Mouse (Mus musculus): ENCODE data around the gene B430306N03Rik. TPM values are rescaled to one million over a fixed set of nuclear protein-coding genes. Genes with fewer than 3 reads are reported as not detected.

The B430306N03Rik gene
- polyA plus RNA-seq, 1 experiment from 2014 or later, result not detected

DNA sequence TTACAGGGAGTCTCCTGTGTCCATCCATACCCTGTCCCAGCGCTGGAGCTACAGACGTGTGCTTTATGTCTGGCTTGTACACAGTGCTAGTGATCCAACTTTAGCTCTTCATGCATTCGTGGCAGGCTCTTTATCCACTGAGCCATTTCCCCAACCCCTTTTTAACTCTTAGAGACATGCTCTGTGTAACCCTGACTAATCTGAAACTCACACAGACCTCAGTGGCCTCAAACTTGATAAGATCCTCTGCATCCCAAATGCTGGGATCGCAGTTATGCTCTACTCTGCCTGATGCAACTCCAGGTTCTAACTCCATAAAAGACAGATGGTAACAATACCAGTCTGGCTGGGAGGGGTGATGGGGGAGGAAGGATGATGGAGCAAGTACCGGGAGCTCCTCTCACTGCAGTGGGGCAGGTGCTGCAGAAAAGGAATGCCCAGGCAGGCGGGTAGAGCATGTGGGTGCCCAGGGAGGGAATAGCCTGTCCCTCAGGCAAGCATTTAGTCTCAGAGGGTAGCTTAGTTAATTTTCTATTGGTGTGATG, 47.6 kb downstream of the B430306N03Rik start:
- 59% methylated on average over 6 of the region's 6 CpGs for WGBS
- H3K27me3 ChIP-seq (replicated peaks; ENCODE audit: control insufficient read depth, insufficient read depth, low read length), result no peaks in the 10 kb centered on the region
- H3K4me3 ChIP-seq (replicated peaks; ENCODE audit: low read length), result no peak overlapping the region
- H3K4me1 ChIP-seq (replicated peaks; ENCODE audit: control insufficient read depth, insufficient read depth, low read length), result peaks cover 12% of the 10 kb centered on the region
- H3K9me3 ChIP-seq (ENCODE audit: control insufficient read depth, low read length), result no peaks in the 10 kb centered on the region
- H3K27ac ChIP-seq (ENCODE audit: low read length), result no peak overlapping the region
- H3K9ac ChIP-seq (replicated peaks; ENCODE audit: low read depth, low read length), result no peak overlapping the region
- no peak for ATAC-seq
- no peaks in the 10 kb centered on the region for H3K36me3 ChIP-seq (ENCODE audit: control insufficient read depth, insufficient read depth)
- no peak overlapping the region for H3K4me2 ChIP-seq (ENCODE audit: low read length)

DNA sequence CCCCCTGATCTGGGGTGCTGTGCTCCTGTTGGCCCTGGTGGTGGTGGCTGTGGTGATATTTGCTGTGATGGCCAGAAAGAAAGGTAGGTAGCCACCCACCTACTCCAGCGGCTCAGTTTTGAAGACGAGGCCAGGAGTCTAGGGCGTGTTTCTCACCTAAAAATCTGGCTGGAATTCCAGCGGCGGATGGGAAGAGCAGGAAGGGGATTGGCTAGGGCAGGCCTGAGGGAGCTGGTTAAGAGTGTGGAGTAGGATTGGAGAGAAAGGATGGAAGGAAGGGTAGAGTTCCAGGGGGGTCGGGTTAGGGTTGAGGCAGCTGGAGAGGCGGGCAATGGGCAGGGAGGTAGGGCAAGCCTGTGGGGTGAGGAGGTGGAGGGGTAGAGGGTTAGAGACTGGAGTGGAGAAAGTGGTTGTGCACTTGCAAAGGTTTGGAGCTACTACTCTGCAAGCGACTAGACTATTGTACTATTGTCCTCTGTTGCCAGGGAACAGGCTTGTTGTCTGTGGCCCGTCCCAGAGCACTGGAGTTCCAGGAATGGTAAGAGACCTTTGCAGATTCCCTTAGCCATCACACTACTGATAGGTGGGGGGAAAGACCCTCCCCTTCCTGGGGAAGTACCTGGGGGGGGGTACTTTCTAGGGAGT, 49.7 kb downstream of the B430306N03Rik start:
- peaks cover 12% of the 10 kb centered on the region for H3K4me1 ChIP-seq (replicated peaks; ENCODE audit: control insufficient read depth, insufficient read depth, low read length)
- H3K27me3 ChIP-seq (replicated peaks; ENCODE audit: control insufficient read depth, insufficient read depth, low read length), result no peaks in the 10 kb centered on the region
- no peak overlapping the region for H3K4me2 ChIP-seq (ENCODE audit: low read length)
- H3K9ac ChIP-seq (replicated peaks; ENCODE audit: low read depth, low read length), result no peak overlapping the region
- WGBS, result 67% methylated on average over 9 of the region's 9 CpGs
- no peak for ATAC-seq
- H3K27ac ChIP-seq (ENCODE audit: low read length), result no peak overlapping the region
- H3K4me3 ChIP-seq (replicated peaks; ENCODE audit: low read length), result no peak overlapping the region
- H3K36me3 ChIP-seq (ENCODE audit: control insufficient read depth, insufficient read depth), result no peaks in the 10 kb centered on the region
- no peaks in the 10 kb centered on the region for H3K9me3 ChIP-seq (ENCODE audit: control insufficient read depth, low read length)

GRCm38 (mm10) chr17:48366806-48367205, 50.9 kb downstream of the B430306N03Rik start:
- Histone ChIP-seq H3K36me3 (ENCODE audit: control insufficient read depth, insufficient read depth) (no peaks in the 10 kb centered on the region), H3K9ac (replicated peaks; ENCODE audit: low read depth, low read length) (no peak overlapping the region), H3K27me3 (replicated peaks; ENCODE audit: control insufficient read depth, insufficient read depth, low read length) (no peaks in the 10 kb centered on the region), H3K4me3 (replicated peaks; ENCODE audit: low read length) (no peak overlapping the region), H3K4me2 (ENCODE audit: low read length) (no peak overlapping the region), H3K9me3 (ENCODE audit: control insufficient read depth, low read length) (no peaks in the 10 kb centered on the region), H3K4me1 (replicated peaks; ENCODE audit: control insufficient read depth, insufficient read depth, low read length) (peaks cover 12% of the 10 kb centered on the region), H3K27ac (ENCODE audit: low read length) (no peak overlapping the region)
- 93% methylated on average over 5 of the region's 5 CpGs for WGBS
- no peak for ATAC-seq

DNA sequence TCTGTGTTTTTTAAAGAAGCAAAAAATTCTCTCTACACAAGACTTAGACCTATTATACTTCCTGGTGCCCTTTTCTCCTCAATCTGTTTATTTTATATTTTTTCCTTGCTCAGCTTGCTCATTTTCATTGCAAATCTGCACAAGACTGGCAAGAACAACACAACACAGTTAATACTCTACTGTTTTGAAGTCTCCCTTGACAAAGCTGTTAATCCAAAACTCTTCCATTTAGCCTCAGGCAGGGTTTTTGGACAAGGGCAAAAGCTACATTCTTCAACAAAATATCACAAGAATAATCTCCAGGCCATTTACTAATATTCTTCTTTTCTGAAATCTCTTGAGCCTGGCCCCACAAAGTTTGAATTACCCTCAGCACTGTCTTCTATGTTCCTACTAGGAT, 55.7 kb downstream of the B430306N03Rik start:
- Histone ChIP-seq H3K4me3 (replicated peaks; ENCODE audit: low read length) (no peak overlapping the region), H3K9ac (replicated peaks; ENCODE audit: low read depth, low read length) (no peak overlapping the region), H3K27me3 (replicated peaks; ENCODE audit: control insufficient read depth, insufficient read depth, low read length) (no peaks in the 10 kb centered on the region), H3K4me2 (ENCODE audit: low read length) (no peak overlapping the region), H3K9me3 (ENCODE audit: control insufficient read depth, low read length) (no peaks in the 10 kb centered on the region), H3K36me3 (ENCODE audit: control insufficient read depth, insufficient read depth) (no peaks in the 10 kb centered on the region), H3K4me1 (replicated peaks; ENCODE audit: control insufficient read depth, insufficient read depth, low read length) (no peaks in the 10 kb centered on the region), H3K27ac (ENCODE audit: low read length) (no peak overlapping the region)
- ATAC-seq, result no peak

DNA sequence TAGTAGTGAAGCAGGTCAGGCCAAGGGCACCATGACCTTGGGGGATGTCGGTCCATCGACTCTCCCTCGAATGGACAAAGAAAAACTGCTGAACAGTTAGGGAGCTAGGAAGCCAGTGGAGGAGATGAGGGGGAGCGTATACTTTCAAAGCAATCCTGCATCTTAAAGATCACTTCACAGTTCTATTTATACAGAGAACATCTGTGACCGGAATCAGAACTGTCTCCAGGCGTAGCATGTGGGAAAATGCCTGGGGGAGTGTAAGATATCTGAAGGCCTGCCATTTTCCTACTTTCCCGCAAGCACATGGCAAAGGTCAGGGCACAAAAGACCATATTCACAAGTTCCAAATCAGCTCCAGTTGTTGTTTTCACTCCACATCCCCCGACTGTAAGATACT, 57.0 kb downstream of the B430306N03Rik start:
- 86% methylated on average over 8 of the region's 8 CpGs for WGBS
- H3K9ac ChIP-seq (replicated peaks; ENCODE audit: low read depth, low read length), result no peak overlapping the region
- no peaks in the 10 kb centered on the region for H3K9me3 ChIP-seq (ENCODE audit: control insufficient read depth, low read length)
- H3K36me3 ChIP-seq (ENCODE audit: control insufficient read depth, insufficient read depth), result no peaks in the 10 kb centered on the region
- H3K4me2 ChIP-seq (ENCODE audit: low read length), result no peak overlapping the region
- no peak for ATAC-seq
- no peak overlapping the region for H3K4me3 ChIP-seq (replicated peaks; ENCODE audit: low read length)
- no peaks in the 10 kb centered on the region for H3K27me3 ChIP-seq (replicated peaks; ENCODE audit: control insufficient read depth, insufficient read depth, low read length)
- no peak overlapping the region for H3K27ac ChIP-seq (ENCODE audit: low read length)
- H3K4me1 ChIP-seq (replicated peaks; ENCODE audit: control insufficient read depth, insufficient read depth, low read length), result no peaks in the 10 kb centered on the region

- no peak for ATAC-seq
- whole genome bisulfite sequencing, result 82% methylated on average over 1 of the region's 1 CpGs
- H3K9me3 ChIP-seq (ENCODE audit: control insufficient read depth, low read length), result no peaks in the 10 kb centered on the region
- H3K4me1 ChIP-seq (replicated peaks; ENCODE audit: control insufficient read depth, insufficient read depth, low read length), result no peaks in the 10 kb centered on the region
- H3K27ac ChIP-seq (ENCODE audit: low read length), result no peak overlapping the region
- H3K4me2 ChIP-seq (ENCODE audit: low read length), result no peak overlapping the region
- H3K27me3 ChIP-seq (replicated peaks; ENCODE audit: control insufficient read depth, insufficient read depth, low read length), result no peaks in the 10 kb centered on the region
- H3K9ac ChIP-seq (replicated peaks; ENCODE audit: low read depth, low read length), result no peak overlapping the region
- no peak overlapping the region for H3K4me3 ChIP-seq (replicated peaks; ENCODE audit: low read length)
- no peaks in the 10 kb centered on the region for H3K36me3 ChIP-seq (ENCODE audit: control insufficient read depth, insufficient read depth)
These were observed 60.2 kb downstream of the B430306N03Rik start for GRCm38 (mm10) chr17:48376102-48376501.

Other genes with a start within 250 kb of the B430306N03Rik start
- not detected in 2 replicates for gene 1700067P10Rik, start 226.8 kb upstream of the B430306N03Rik start, polyA plus RNA-seq (2015; fragmentation: Nextera tagmentation; extraction: Ambion mirVana)
- gene 9830107B12Rik, start 169.9 kb upstream of the B430306N03Rik start, polyA plus RNA-seq (2015; fragmentation: Nextera tagmentation; extraction: Ambion mirVana), result not detected in 2 replicates
- gene A530064D06Rik, start 148.9 kb upstream of the B430306N03Rik start, polyA plus RNA-seq (2015; fragmentation: Nextera tagmentation; extraction: Ambion mirVana), result not detected in 2 replicates
- gene Trem1, start 83.4 kb upstream of the B430306N03Rik start, polyA plus RNA-seq (2015; fragmentation: Nextera tagmentation; extraction: Ambion mirVana), result not detected in 2 replicates
- not detected in 2 replicates for gene Trem3, start 68.4 kb upstream of the B430306N03Rik start, polyA plus RNA-seq (2015; fragmentation: Nextera tagmentation; extraction: Ambion mirVana)
- not detected in 2 replicates for gene Treml4, start 51.8 kb upstream of the B430306N03Rik start, polyA plus RNA-seq (2015; fragmentation: Nextera tagmentation; extraction: Ambion mirVana)
- 0.10 TPM in 1 of 2 replicates, not detected in the other for gene Treml2, start 16.6 kb upstream of the B430306N03Rik start, polyA plus RNA-seq (2015; fragmentation: Nextera tagmentation; extraction: Ambion mirVana)
- 2.9 and 3.4 TPM in 2 replicates for gene Trem2, start 30.3 kb downstream of the B430306N03Rik start, polyA plus RNA-seq (2015; fragmentation: Nextera tagmentation; extraction: Ambion mirVana)
- gene Treml1, start 43.8 kb downstream of the B430306N03Rik start, polyA plus RNA-seq (2015; fragmentation: Nextera tagmentation; extraction: Ambion mirVana), result 0.18 and 0.51 TPM in 2 replicates
- gene Nfya, start 93.8 kb downstream of the B430306N03Rik start, polyA plus RNA-seq (2015; fragmentation: Nextera tagmentation; extraction: Ambion mirVana), result 19.7 and 21.8 TPM in 2 replicates
- 49.1 and 54.5 TPM in 2 replicates for gene Oard1, start 93.9 kb downstream of the B430306N03Rik start, polyA plus RNA-seq (2015; fragmentation: Nextera tagmentation; extraction: Ambion mirVana)
- gene Apobec2, start 116.8 kb downstream of the B430306N03Rik start, polyA plus RNA-seq (2015; fragmentation: Nextera tagmentation; extraction: Ambion mirVana), result 0.29 and 0.43 TPM in 2 replicates
- 2.0 and 2.5 TPM in 2 replicates for gene Tspo2, start 135.4 kb downstream of the B430306N03Rik start, polyA plus RNA-seq (2015; fragmentation: Nextera tagmentation; extraction: Ambion mirVana)
- 0.19 TPM in 1 of 2 replicates, not detected in the other for gene Unc5cl, start 138.8 kb downstream of the B430306N03Rik start, polyA plus RNA-seq (2015; fragmentation: Nextera tagmentation; extraction: Ambion mirVana)

Measured in forebrain, embryonic 16.5 days (tissue).